Mouse (Mus musculus) MEL (cell line): Measurements from ENCODE around the gene Clec1b. TPM values are rescaled to one million over a fixed set of nuclear protein-coding genes. Genes with fewer than 3 reads are reported as not detected.

Experiments
- DNase-seq: peaks from one replicate; pipeline ENCODE4 v3.0.0; 2011; ENCODE audit warnings: low read depth, low spot score
- H3K27ac ChIP-seq: 2 replicates; pipeline ENCODE4 v1.5.1; 2012; ENCODE audit warnings: low read depth, mild to moderate bottlenecking, control low read depth, low read length, moderate library complexity; ENCODE audit not compliant: control insufficient read depth
- H3K27me3 ChIP-seq, 2 experiments: fragments of 150-350 bp in 1 of 2; sonication (generic) in 1 of 2; 2 replicates each; pipeline ENCODE4 v1.6.1; 2012; ENCODE audit warnings: low read length in 2 of 2, mild to moderate bottlenecking in 2 of 2, improper control_type of control experiment in 1 of 2, moderate library complexity in 1 of 2; ENCODE audit not compliant: insufficient read depth in 2 of 2, control insufficient read depth in 1 of 2
- H3K36me3 ChIP-seq, 2 experiments: 2 replicates each; pipeline ENCODE4 v1.6.1; 2012 to 2014; ENCODE audit warnings: low read length in 2 of 2, improper control_type of control experiment in 1 of 2, inconsistent platforms in 1 of 2, mild to moderate bottlenecking in 1 of 2; ENCODE audit not compliant: insufficient read depth in 2 of 2, control insufficient read depth in 1 of 2
- H3K4me1 ChIP-seq, 2 experiments: fragments of 150-350 bp in 1 of 2; sonication (generic) in 1 of 2; 2 replicates each; pipeline ENCODE4 v1.6.1; 2012; ENCODE audit warnings: low read length in 2 of 2, improper control_type of control experiment in 1 of 2, mild to moderate bottlenecking in 1 of 2; ENCODE audit not compliant: insufficient read depth in 2 of 2, control insufficient read depth in 1 of 2
- H3K4me3 ChIP-seq, 2 experiments: fragments of 150-350 bp in 1 of 2; sonication (generic) in 1 of 2; 2 replicates each; pipeline ENCODE4 v1.5.1; 2012; ENCODE audit warnings: low read depth in 2 of 2, low read length in 2 of 2, mild to moderate bottlenecking in 2 of 2, moderate library complexity in 2 of 2, control low read depth in 1 of 2, improper control_type of control experiment in 1 of 2; ENCODE audit not compliant: control insufficient read depth in 1 of 2, insufficient read depth in 1 of 2
- H3K79me2 ChIP-seq: 2 replicates; pipeline ENCODE4 v1.6.1; 2012; ENCODE audit warnings: mild to moderate bottlenecking, low read length, moderate library complexity; ENCODE audit not compliant: control insufficient read depth, poor library complexity, insufficient read depth
- H3K9ac ChIP-seq: 2 replicates; pipeline ENCODE4 v1.6.1; 2012; ENCODE audit warnings: low read depth, mild to moderate bottlenecking, control low read depth, low read length, moderate library complexity; ENCODE audit not compliant: control insufficient read depth, poor library complexity, severe bottlenecking
- H3K9me3 ChIP-seq: fragments of 150-350 bp; sonication (generic); replicated peaks from 2 replicates; pipeline ENCODE4 v1.6.1; 2012; ENCODE audit warnings: mild to moderate bottlenecking, low read length, improper control_type of control experiment, moderate library complexity; ENCODE audit not compliant: insufficient read depth
- BHLHE40 ChIP-seq: IDR thresholded peaks from 2 replicates; pipeline ENCODE4 v1.6.1; 2012; ENCODE audit warnings: low read depth, mild to moderate bottlenecking, inconsistent platforms, low read length, improper control_type of control experiment, borderline replicate concordance
- CHD1 ChIP-seq: IDR thresholded peaks from 2 replicates; pipeline ENCODE4 v1.6.1; 2012; ENCODE audit warnings: low read depth, mild to moderate bottlenecking, inconsistent platforms, low read length, improper control_type of control experiment
- CHD2 ChIP-seq: IDR thresholded peaks from 2 replicates; pipeline ENCODE4 v1.6.1; 2011; ENCODE audit warnings: low read length, improper control_type of control experiment
- CTCF ChIP-seq, 3 experiments: IDR thresholded peaks in 2 of 3; conservative IDR thresholded peaks in 1 of 3; 2 replicates each; pipeline ENCODE4 v1.5.1; 2011 to 2012; ENCODE audit warnings: low read length in 3 of 3, low read depth in 2 of 3, mild to moderate bottlenecking in 2 of 3, improper control_type of control experiment in 1 of 3, inconsistent platforms in 1 of 3, mixed read lengths in 1 of 3, moderate library complexity in 1 of 3; ENCODE audit not compliant: control insufficient read depth in 1 of 3, insufficient read depth in 1 of 3, poor library complexity in 1 of 3, severe bottlenecking in 1 of 3
- E2F4 ChIP-seq: IDR thresholded peaks from 2 replicates; pipeline ENCODE4 v1.6.1; 2011; ENCODE audit warnings: low read depth, low read length, improper control_type of control experiment, borderline replicate concordance
- EP300 ChIP-seq, 2 experiments: IDR thresholded peaks; 2 replicates each; pipeline ENCODE4 v1.6.1; 2011; ENCODE audit warnings: improper control_type of control experiment in 2 of 2, low read length in 2 of 2, low read depth in 1 of 2, mild to moderate bottlenecking in 1 of 2
- ETS1 ChIP-seq: IDR thresholded peaks from 2 replicates; pipeline ENCODE4 v1.6.1; 2012; ENCODE audit warnings: low read depth, mild to moderate bottlenecking, inconsistent platforms, low read length, improper control_type of control experiment, moderate library complexity
- GATA1 ChIP-seq: IDR thresholded peaks from 2 replicates; pipeline ENCODE4 v1.6.1; 2011; ENCODE audit warnings: low read depth, low read length, improper control_type of control experiment
- HCFC1 ChIP-seq: IDR thresholded peaks from 2 replicates; pipeline ENCODE4 v1.6.1; 2012; ENCODE audit warnings: low read depth, mild to moderate bottlenecking, inconsistent platforms, low read length, improper control_type of control experiment, moderate library complexity
- JUND ChIP-seq: IDR thresholded peaks from 2 replicates; pipeline ENCODE4 v1.6.1; 2011; ENCODE audit warnings: low read depth, mild to moderate bottlenecking, improper control_type of control experiment, low read length
- KAT2A ChIP-seq: conservative IDR thresholded peaks from 2 replicates; pipeline ENCODE4 v1.6.1; 2012; ENCODE audit warnings: low read depth, low read length, improper control_type of control experiment, inconsistent platforms
- MAFK ChIP-seq: IDR thresholded peaks from 2 replicates; pipeline ENCODE4 v1.6.1; 2011; ENCODE audit warnings: low read depth, mild to moderate bottlenecking, low read length, improper control_type of control experiment, borderline replicate concordance
- MAZ ChIP-seq: IDR thresholded peaks from 2 replicates; pipeline ENCODE4 v1.6.1; 2012; ENCODE audit warnings: low read depth, mild to moderate bottlenecking, inconsistent platforms, low read length, improper control_type of control experiment
- MEF2A ChIP-seq: IDR thresholded peaks from 2 replicates; pipeline ENCODE4 v1.6.1; 2014; ENCODE audit warnings: low read depth, mild to moderate bottlenecking, inconsistent platforms, low read length, improper control_type of control experiment; ENCODE audit not compliant: poor library complexity, insufficient replicate concordance, severe bottlenecking; ENCODE audit errors: extremely low read depth
- MXI1 ChIP-seq: IDR thresholded peaks from 2 replicates; pipeline ENCODE4 v1.6.1; 2011; ENCODE audit warnings: mild to moderate bottlenecking, low read depth, low read length, improper control_type of control experiment
- MYB ChIP-seq: IDR thresholded peaks from 2 replicates; pipeline ENCODE4 v1.6.1; 2011; ENCODE audit warnings: mild to moderate bottlenecking, low read depth, low read length, improper control_type of control experiment
- NELFE ChIP-seq: IDR thresholded peaks from 2 replicates; pipeline ENCODE4 v1.6.1; 2011; ENCODE audit warnings: low read depth, low read length, improper control_type of control experiment
- NRF1 ChIP-seq: IDR thresholded peaks from 2 replicates; pipeline ENCODE4 v1.6.1; 2014; ENCODE audit warnings: low read depth, mild to moderate bottlenecking, inconsistent platforms, low read length, improper control_type of control experiment, moderate library complexity; ENCODE audit not compliant: poor library complexity, insufficient read depth, severe bottlenecking
- POLR2AphosphoS2 ChIP-seq: IDR thresholded peaks from 2 replicates; pipeline ENCODE4 v1.6.1; 2011; ENCODE audit warnings: low read length, improper control_type of control experiment
- POLR2AphosphoS5 ChIP-seq: IDR thresholded peaks from 2 replicates; pipeline ENCODE4 v1.6.1; 2012; ENCODE audit warnings: low read depth, borderline replicate concordance, mild to moderate bottlenecking, inconsistent platforms, low read length, moderate library complexity, mixed read lengths
- RCOR1 ChIP-seq: IDR thresholded peaks from 2 replicates; pipeline ENCODE4 v1.6.1; 2012; ENCODE audit warnings: low read depth, mild to moderate bottlenecking, inconsistent platforms, low read length, improper control_type of control experiment
- SIN3A ChIP-seq: IDR thresholded peaks from 2 replicates; pipeline ENCODE4 v1.6.1; 2012; ENCODE audit warnings: low read length, improper control_type of control experiment, inconsistent platforms
- SMC3 ChIP-seq: IDR thresholded peaks from 2 replicates; pipeline ENCODE4 v1.6.1; 2011; ENCODE audit warnings: low read depth, low read length, improper control_type of control experiment
- TAL1 ChIP-seq: IDR thresholded peaks from 2 replicates; pipeline ENCODE4 v1.6.1; 2012; ENCODE audit warnings: mild to moderate bottlenecking, inconsistent platforms, low read length, moderate library complexity, mixed read lengths
- TBP ChIP-seq: IDR thresholded peaks from 2 replicates; pipeline ENCODE4 v1.8.0; 2011; ENCODE audit warnings: low read depth, low read length, improper control_type of control experiment
- TCF12 ChIP-seq: IDR thresholded peaks from 2 replicates; pipeline ENCODE4 v1.6.1; 2014; ENCODE audit warnings: low read depth, mild to moderate bottlenecking, inconsistent platforms, low read length, improper control_type of control experiment, moderate library complexity
- UBTF ChIP-seq: IDR thresholded peaks from 2 replicates; pipeline ENCODE4 v1.6.1; 2012; ENCODE audit warnings: low read depth, mild to moderate bottlenecking, inconsistent platforms, low read length, improper control_type of control experiment, moderate library complexity, borderline replicate concordance; ENCODE audit not compliant: insufficient read depth
- USF1 ChIP-seq: IDR thresholded peaks from 2 replicates; pipeline ENCODE4 v1.6.1; 2014; ENCODE audit warnings: low read depth, mild to moderate bottlenecking, inconsistent platforms, low read length, improper control_type of control experiment, moderate library complexity
- USF2 ChIP-seq, 2 experiments: IDR thresholded peaks; 2 replicates each; pipeline ENCODE4 v1.6.1; 2011 to 2012; ENCODE audit warnings: improper control_type of control experiment in 2 of 2, low read length in 2 of 2, borderline replicate concordance in 1 of 2, inconsistent platforms in 1 of 2, low read depth in 1 of 2, mild to moderate bottlenecking in 1 of 2; ENCODE audit not compliant: insufficient read depth in 1 of 2
- ZC3H11A ChIP-seq: IDR thresholded peaks from 2 replicates; pipeline ENCODE4 v1.6.1; 2012; ENCODE audit warnings: low read depth, mild to moderate bottlenecking, inconsistent platforms, low read length, improper control_type of control experiment
- ZMIZ1 ChIP-seq: IDR thresholded peaks from 2 replicates; pipeline ENCODE4 v1.6.1; 2012; ENCODE audit warnings: low read depth, mild to moderate bottlenecking, inconsistent platforms, low read length, improper control_type of control experiment, moderate library complexity
- ZNF384 ChIP-seq: IDR thresholded peaks from 2 replicates; pipeline ENCODE4 v1.6.1; 2012; ENCODE audit warnings: low read depth, mild to moderate bottlenecking, inconsistent platforms, low read length, improper control_type of control experiment
- polyA plus RNA-seq, 2 experiments: library from polyadenylated mRNA; stranded (reverse) in 1 of 2; unstranded in 1 of 2; fragments of >175 nt in 1 of 2; fragments of >200 nt in 1 of 2; gene quantifications; 2 replicates each; pipeline versions ENCODE4 v1.2.1 to v1.2.4; 2012; ENCODE audit warnings: low replicate concordance in 2 of 2, low read depth in 1 of 2; ENCODE audit not compliant: insufficient read length in 2 of 2, insufficient read depth in 1 of 2, missing spikeins in 1 of 2
- total RNA-seq: library from RNA; depleted of rRNA; stranded (reverse); fragments of 300-350 nt; gene quantifications from 2 replicates; pipeline ENCODE4 v1.2.3, GENCODE M21; 2012

The Clec1b gene
- total and polyA plus RNA-seq, 3 experiments, result not detected

DNA sequence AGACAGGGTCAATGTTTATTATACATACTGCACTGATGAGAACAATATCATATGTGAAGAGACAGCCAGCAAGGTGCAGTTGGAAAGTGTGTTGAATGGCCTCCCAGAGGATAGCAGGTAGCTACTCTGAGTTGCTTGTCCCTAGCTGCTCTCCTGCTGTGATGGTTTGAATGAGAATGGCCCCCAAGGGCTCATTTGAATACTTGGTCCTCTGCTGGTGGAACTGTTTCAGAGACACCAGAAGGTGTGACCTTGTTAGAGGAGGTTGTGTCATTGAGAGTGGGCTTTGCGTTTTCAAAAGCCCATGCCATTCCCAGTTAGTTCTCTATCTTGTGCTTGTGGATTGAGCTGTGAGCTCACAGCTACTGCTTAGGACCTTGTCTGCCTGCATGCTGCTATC, 33.2 kb upstream of the Clec1b start:
- no peak overlapping the region for H3K27ac ChIP-seq
- TF ChIP-seq CHD1, result no peak
- TF ChIP-seq POLR2AphosphoS2, result no peak
- no peak for TF ChIP-seq JUND
- no peak for TF ChIP-seq RCOR1
- no peak for TF ChIP-seq E2F4
- no peak for TF ChIP-seq MAFK
- no peak for TF ChIP-seq EP300 (IDR thresholded peaks at IDR 0.05; ENCODE audit: low read depth in 1 of 2, low read length in 2 of 2)
- no peak for TF ChIP-seq SMC3
- TF ChIP-seq SIN3A, result no peak
- TF ChIP-seq NRF1, result no peak
- no peak for TF ChIP-seq KAT2A
- TF ChIP-seq MYB, result no peak
- TF ChIP-seq ZC3H11A, result no peak
- TF ChIP-seq HCFC1, result no peak
- no peak for TF ChIP-seq NELFE
- no peak for TF ChIP-seq USF1
- TF ChIP-seq ZMIZ1, result no peak
- no peak for TF ChIP-seq ZNF384
- TF ChIP-seq BHLHE40, result no peak
- no peak for TF ChIP-seq MAZ
- DNase-seq, result no peak

DNA sequence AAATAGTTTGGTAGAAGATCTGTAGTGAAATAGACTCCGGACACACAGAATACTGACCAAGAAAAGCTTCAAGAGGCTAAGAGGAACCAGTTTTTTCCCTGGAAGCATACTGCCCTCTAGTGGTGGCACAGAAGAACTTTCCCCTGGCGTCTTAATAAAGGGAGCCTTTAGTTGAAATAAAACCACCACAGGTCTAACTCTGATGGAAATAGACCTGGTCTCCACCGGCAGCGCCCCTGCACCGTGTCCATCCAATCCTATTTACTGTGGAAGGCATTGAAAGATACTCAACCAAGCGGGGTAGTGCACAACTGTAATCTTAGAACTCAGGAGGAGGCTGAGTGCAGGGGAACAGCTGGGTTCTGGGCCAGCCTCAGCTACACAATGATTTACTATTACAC, 31.1 kb upstream of the Clec1b start:
- Histone ChIP-seq H3K79me2 (no peaks in the 10 kb centered on the region), H3K4me1 (no peaks in the 10 kb centered on the region), H3K9ac (no peak overlapping the region), H3K27ac (no peak overlapping the region), H3K4me3 (no peak overlapping the region), H3K9me3 (no peaks in the 10 kb centered on the region), H3K36me3 (no peaks in the 10 kb centered on the region), H3K27me3 (peaks cover 0 to 3% of the 10 kb centered on the region in 2 experiments; a peak in 3 of 4 replicates)
- peak; percentile 74 for DNase-seq
- TF ChIP-seq NELFE, result no peak
- TF ChIP-seq USF2 (IDR thresholded peaks at IDR 0.05; ENCODE audit: borderline replicate concordance in 1 of 2, insufficient read depth in 1 of 2, low read depth in 1 of 2, low read length in 2 of 2), result no peak
- TF ChIP-seq MEF2A, result no peak
- TF ChIP-seq GATA1, result no peak
- TF ChIP-seq SMC3, result peak; percentile 87
- no peak for TF ChIP-seq CHD2
- TF ChIP-seq TAL1, result no peak
- no peak for TF ChIP-seq TCF12
- TF ChIP-seq MXI1, result no peak
- TF ChIP-seq ETS1, result no peak
- no peak for TF ChIP-seq UBTF
- no peak for TF ChIP-seq ZNF384
- TF ChIP-seq CTCF (IDR thresholded peaks at IDR 0.05 in 2 of 3, conservative IDR thresholded peaks at IDR 0.05 in 1 of 3; ENCODE audit: control insufficient read depth in 1 of 3, insufficient read depth in 1 of 3, low read depth in 2 of 3, low read length in 3 of 3, poor library complexity in 1 of 3, severe bottlenecking in 1 of 3), result peak; percentile 64 to 95 (median 84)
- TF ChIP-seq POLR2AphosphoS2, result no peak
- TF ChIP-seq KAT2A, result no peak
- TF ChIP-seq POLR2AphosphoS5, result no peak
- no peak for TF ChIP-seq TBP

More for the DNA sequence above, 33.2 kb upstream of the Clec1b start:
- no peaks in the 10 kb centered on the region for H3K9me3 ChIP-seq
- H3K36me3 ChIP-seq, result no peaks in the 10 kb centered on the region
- no peak overlapping the region for H3K9ac ChIP-seq
- no peaks in the 10 kb centered on the region for H3K4me1 ChIP-seq
- H3K27me3 ChIP-seq, result no peaks in the 10 kb centered on the region; a peak in 1 of 4 replicates
- no peak overlapping the region for H3K4me3 ChIP-seq
- H3K79me2 ChIP-seq, result no peaks in the 10 kb centered on the region
